Mouse (Mus musculus) E14TG2a.4 (cell line): ENCODE data around the gene Ddx39b.

Experiments used
- CTCF ChIP-seq: conservative IDR thresholded peaks from 2 replicates; pipeline ENCODE4 v1.5.1; 2014; ENCODE audit warnings: low read length
- NANOG ChIP-seq: IDR thresholded peaks from 2 replicates; pipeline ENCODE4 v1.6.1; 2014; ENCODE audit warnings: borderline replicate concordance, low read length, mixed read lengths
- POU5F1 ChIP-seq: IDR thresholded peaks from 2 replicates; pipeline ENCODE4 v1.6.1; 2014; ENCODE audit warnings: low read length, borderline replicate concordance

DNA sequence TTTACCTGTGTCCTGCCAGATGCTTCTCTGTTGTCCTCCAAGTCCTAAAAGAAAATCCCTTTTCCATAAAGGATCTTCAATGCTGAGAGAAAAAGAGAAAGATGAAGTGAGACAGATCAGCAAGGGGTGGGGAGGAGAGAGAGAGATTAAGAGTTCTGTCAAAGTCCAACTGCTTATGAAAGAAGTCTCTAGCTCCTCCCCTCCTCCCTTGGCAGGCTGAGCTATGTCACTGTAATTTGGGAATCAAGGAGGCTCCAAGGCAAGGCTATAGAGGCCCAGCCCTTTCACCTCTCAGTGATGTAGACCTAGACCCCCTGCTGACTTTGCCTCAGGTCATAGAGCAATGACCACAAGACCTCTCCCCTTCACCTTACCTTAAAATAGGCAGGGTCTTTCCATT is 43.9 kb downstream of the Ddx39b start:
- TF ChIP-seq CTCF (no peak), NANOG (no peak), POU5F1 (no peak)
